Mouse (Mus musculus) olfactory bulb, adult 2 months (tissue): Measurements from ENCODE around the gene Bmp8b. TPM values are rescaled to one million over a fixed set of nuclear protein-coding genes. Genes with fewer than 3 reads are reported as not detected.
A peak's percentile ranks its signal among the peaks of the same experiment; 100 is the strongest.
"Not testable (repeated sequence)": the region's sequence is repeated elsewhere in the genome, so short reads cannot be mapped to it uniquely, and the experiment has no call there.

Source experiments
- H3K27ac ChIP-seq: fragments of 200-500 bp; 2 replicates; pipeline ENCODE4 v1.5.1; 2012; ENCODE audit warnings: low read depth, low read length; ENCODE audit not compliant: insufficient read depth
- H3K4me1 ChIP-seq: fragments of 200-500 bp; 2 replicates; pipeline ENCODE4 v1.6.1; 2012; ENCODE audit warnings: low read length; ENCODE audit not compliant: control insufficient read depth, insufficient read depth
- H3K4me3 ChIP-seq: fragments of 200-500 bp; 2 replicates; pipeline ENCODE4 v1.5.1; 2012; ENCODE audit warnings: mild to moderate bottlenecking, low read depth, low read length, moderate library complexity; ENCODE audit not compliant: insufficient read depth
- CTCF ChIP-seq: fragments of 200-500 bp; IDR thresholded peaks from 2 replicates; pipeline ENCODE4 v1.5.1; 2012; ENCODE audit warnings: low read depth, mild to moderate bottlenecking, low read length, moderate library complexity; ENCODE audit not compliant: insufficient read depth
- POLR2A ChIP-seq: fragments of 200-500 bp; IDR thresholded peaks from 2 replicates; pipeline ENCODE4 v1.6.1; 2012; ENCODE audit warnings: mild to moderate bottlenecking, low read depth, low read length, moderate library complexity; ENCODE audit not compliant: insufficient read depth
- WGBS: fragments of 180-500 bp; shearing (Covaris S2); methylation state at CpG from one replicate; pipeline ENCODE4 v1.1.7; 2018; 5-methylcytosine and 5-hydroxymethylcytosine counted together
- polyA plus RNA-seq: library from polyadenylated mRNA; stranded (reverse); fragments of >200 nt; gene quantifications from 2 replicates; pipeline ENCODE4 v1.2.4, GENCODE M21; 2012; ENCODE audit warnings: low replicate concordance; ENCODE audit not compliant: missing spikeins, insufficient read depth, insufficient read length

Bmp8b gene
- polyA plus RNA-seq, 1 experiment, result not detected

DNA sequence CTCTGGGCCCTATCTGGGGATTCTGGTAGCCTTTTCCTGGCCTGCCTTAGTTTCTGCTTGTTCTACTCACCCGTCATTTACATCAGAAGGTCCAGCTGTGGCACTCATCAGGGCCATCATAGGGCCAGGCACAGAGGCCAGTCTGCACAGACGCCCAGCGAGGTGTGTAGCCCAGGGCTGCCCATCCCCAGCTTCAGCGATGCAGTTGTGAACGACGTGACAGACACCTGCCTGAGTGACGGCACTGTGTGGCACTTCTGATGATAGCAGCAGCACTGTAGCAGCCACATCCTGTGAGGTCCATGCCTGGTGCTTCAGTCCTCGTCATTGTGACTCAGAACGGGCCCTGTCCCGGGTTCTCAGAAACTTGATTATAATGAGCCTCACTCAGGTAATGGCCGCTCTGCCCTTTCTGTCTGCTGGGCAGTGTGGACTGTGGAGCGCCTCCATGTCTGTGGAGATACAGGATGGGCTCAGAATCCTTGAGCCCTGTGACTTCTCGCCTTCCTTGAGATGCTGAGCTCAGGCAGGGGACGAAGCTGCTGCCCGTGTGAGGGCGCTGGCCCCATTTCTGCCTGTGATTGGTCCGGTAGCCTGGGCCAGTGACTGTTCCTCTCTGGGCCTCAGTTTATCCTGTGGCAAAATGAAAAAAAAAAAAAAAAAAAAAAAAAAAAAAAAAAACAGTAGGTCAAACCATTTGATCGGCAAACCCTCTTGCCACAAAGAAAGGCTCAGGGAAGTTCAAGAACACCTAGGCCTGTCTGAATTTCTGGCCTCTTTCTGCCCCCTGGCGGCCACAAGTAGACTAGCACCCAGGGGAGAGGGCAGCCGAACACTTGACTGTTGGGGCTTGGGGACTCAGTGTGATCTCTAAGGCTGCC lies 22.4 kb upstream of the Bmp8b start:
- Histone ChIP-seq H3K4me1 (no peaks in the 10 kb centered on the region), H3K27ac (no peak overlapping the region), H3K4me3 (no peak overlapping the region)
- no peak for TF ChIP-seq POLR2A
- peak; percentile 82 for TF ChIP-seq CTCF
- 78% methylated on average over 20 of the region's 20 CpGs for WGBS

DNA sequence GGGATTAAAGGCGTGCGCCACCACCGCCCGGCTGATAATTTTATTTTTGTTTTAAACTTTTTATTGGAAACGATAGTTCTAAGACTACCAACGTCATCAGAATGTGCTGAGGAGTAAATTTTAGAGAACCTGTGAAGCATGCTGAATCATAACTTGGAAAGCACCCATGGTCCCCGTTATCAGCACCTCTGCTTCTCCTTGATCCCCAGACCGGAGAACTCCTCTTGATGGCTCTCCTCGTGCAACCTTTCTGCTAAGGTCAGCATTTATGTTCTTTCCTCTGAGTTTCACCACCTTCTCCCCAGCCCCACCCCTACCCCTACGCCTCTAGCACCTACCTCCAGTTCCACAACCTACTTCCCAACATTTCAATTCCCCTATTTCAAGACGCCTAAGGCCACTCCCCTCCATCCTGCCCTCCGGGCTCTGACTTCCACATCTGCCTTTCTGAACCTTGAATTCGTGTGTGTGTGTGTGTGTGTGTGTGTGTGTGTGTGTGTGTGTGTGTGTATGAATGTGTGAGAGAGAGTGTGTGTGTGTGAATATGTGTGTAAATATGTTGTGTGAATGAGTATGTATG lies 21.6 kb upstream of the Bmp8b start:
- H3K27ac ChIP-seq, result no peak overlapping the region
- 66% methylated on average over 13 of the region's 13 CpGs for WGBS
- H3K4me3 ChIP-seq, result no peak overlapping the region
- TF ChIP-seq CTCF (no peak), POLR2A (no peak)
- no peaks in the 10 kb centered on the region for H3K4me1 ChIP-seq

DNA sequence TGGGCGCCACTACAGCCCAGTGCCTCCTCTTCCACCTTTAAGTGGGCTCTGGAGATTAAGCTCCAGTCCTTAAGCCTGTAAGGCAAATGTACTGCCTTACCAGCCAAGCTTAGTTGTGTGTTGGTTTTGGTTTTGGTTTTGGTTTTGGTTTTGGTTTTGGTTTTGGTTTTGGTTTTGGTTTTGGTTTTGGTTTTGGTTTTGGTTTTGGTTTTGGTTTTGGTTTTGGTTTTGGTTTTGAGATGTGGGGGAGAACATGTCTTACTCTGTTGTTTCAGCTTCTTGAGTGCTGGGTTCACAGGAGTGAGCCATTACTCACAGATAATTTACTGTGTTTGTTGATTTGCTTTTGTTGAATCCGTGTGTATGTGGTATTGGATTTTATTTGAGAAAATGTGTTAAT lies 19.7 kb upstream of the Bmp8b start:
- no peak overlapping the region for H3K27ac ChIP-seq
- 80% methylated on average over 2 of the region's 2 CpGs for WGBS
- TF ChIP-seq POLR2A (no peak), CTCF (no peak)
- no peaks in the 10 kb centered on the region for H3K4me1 ChIP-seq
- no peak overlapping the region for H3K4me3 ChIP-seq

DNA sequence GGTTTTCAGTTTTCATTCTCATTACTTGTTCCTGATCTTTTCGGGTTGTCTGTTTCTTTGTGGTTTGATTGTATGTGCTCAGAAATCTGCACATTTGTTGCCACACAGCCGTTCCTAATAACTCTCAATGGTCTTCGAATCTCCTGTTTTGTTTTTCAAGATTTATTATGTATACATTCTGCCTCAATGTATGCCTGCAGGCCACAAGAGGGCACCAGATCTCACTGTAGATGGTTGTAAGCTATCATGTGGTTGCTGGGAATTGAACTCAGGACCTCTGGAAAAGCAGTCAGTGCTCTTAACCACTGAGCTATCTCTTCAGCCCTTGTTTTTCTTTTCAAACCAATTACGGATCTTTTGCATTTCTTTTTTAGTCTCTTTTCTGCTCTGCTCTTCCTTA lies 18.6 kb upstream of the Bmp8b start:
- 91% methylated on average over 4 of the region's 4 CpGs for WGBS
- no peak overlapping the region for H3K4me3 ChIP-seq
- H3K4me1 ChIP-seq, result no peaks in the 10 kb centered on the region
- no peak for TF ChIP-seq POLR2A
- TF ChIP-seq CTCF, result no peak
- no peak overlapping the region for H3K27ac ChIP-seq

DNA sequence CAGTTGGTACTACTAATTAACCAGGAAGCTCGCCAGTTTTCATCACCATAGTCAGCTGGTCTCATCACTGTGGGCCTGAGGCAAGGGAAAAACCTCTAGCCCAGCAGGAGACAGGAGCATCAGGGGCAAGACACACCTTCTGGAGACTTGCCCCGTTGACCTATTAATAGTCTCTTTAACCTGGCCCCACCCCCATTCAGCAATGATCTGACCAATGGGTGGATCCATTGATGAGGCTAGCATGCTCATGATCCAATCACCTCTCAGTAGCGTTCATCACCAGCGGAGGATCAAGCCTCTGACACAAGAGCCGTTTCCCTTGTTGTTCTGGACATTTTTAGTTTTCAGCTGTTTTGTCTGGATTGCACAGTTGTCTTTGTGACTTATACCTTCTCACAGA lies 12.3 kb upstream of the Bmp8b start:
- no peaks in the 10 kb centered on the region for H3K4me1 ChIP-seq
- TF ChIP-seq CTCF, result no peak
- no peak for TF ChIP-seq POLR2A
- no peak overlapping the region for H3K4me3 ChIP-seq
- no peak overlapping the region for H3K27ac ChIP-seq
- WGBS, result 77% methylated on average over 5 of the region's 5 CpGs

DNA sequence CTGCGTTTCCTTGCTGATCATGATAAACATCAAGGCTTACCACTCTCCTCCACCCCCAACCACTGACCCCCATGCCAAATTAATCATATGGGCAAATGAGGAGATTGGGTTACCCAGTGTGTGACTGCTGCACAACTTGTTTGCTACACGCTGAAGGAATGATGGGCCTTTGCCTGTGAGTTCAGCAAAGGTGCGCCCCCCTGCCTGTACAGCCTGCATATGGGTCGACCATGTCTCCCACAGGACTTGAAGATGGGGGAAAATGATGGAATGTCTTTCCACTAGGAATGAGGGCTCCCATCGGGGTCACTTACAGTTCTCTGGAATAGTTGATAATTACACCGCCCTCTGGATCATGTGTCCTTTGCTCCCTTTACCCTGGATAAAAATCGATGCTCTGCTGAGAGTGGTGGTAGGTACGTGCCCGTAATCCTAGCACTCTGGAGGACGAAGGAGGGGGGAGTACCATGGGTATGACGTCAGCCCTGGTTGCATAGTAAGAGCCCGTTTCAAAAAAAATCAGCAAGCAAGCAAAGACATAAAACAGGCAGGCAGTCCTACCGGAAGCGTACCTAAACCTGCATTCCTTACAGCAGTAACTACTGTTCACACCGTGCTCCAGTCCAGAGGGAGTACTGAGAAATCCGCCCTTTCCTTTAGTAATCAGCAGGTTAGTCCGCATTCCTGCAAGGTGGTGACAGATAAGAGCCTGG lies 11.7 kb upstream of the Bmp8b start:
- H3K4me1 ChIP-seq, result no peaks in the 10 kb centered on the region
- H3K4me3 ChIP-seq, result no peak overlapping the region
- TF ChIP-seq CTCF, result no peak
- no peak for TF ChIP-seq POLR2A
- H3K27ac ChIP-seq, result no peak overlapping the region
- 67% methylated on average over 17 of the region's 17 CpGs for WGBS

DNA sequence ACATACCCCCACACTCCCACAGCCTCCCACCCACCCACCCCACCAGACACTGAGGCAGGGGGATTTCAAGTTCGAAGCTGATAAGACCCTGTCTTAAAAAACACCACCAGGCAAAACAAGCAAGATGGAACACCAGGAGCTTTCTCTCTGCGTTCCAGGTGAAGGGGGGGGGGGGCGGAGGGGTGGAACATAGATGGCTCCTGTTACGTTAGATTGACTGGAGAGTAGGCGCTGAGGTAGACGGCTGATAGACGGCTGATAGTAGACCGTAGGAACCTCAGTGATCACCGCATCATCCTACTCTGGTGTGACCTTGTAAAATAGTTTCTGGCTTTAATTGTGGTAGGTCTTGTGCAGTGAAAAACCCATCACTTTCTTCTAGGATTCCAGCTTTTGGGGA lies 11.1 kb upstream of the Bmp8b start:
- Histone ChIP-seq H3K4me1 (no peaks in the 10 kb centered on the region), H3K27ac (no peak overlapping the region), H3K4me3 (no peak overlapping the region)
- 75% methylated on average over 9 of the region's 9 CpGs for WGBS
- TF ChIP-seq CTCF (no peak), POLR2A (no peak)

GRCm38 (mm10) chr4:123105451-123105790 lies 456 bp downstream of the Bmp8b start:
- Histone ChIP-seq H3K4me1 (peaks cover 9% of the 10 kb centered on the region; the same call in 1 of the 2 replicates), H3K4me3 (no peak overlapping the region), H3K27ac (no peak overlapping the region)
- WGBS, result 29% methylated on average over 24 of the region's 24 CpGs
- TF ChIP-seq POLR2A (no peak), CTCF (no peak)

DNA sequence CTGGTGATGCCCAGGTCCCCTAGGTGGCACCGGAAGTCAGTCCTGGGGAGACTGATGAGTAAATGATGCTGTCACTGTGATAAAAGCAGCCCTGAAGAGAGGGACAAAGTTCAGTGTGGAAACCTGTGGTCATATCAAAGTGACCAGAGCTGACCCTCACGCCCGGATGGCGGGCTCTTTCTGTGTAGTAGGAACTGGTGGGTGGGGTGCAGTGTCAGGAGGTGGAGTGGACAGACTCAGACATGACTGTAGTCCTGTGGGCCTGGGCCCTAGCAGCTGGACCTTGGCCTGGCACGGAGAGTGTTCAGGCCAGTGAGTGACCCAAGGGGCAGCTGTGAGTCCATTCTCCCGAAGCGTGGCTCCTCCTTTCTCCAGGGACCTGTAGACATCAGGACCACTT lies 964 bp downstream of the Bmp8b start:
- not testable (repeated sequence) for H3K4me1 ChIP-seq, H3K4me3 ChIP-seq, H3K27ac ChIP-seq
- 90% methylated on average over 7 of the region's 7 CpGs for WGBS
